25 mouse cellular contexts compared by ENCODE assay signal in genomic region chr13:38387453-38388040, GRCm38 (mm10). TPM values are rescaled to one million over a fixed set of nuclear protein-coding genes. Genes with fewer than 3 reads are reported as not detected.
DNase-seq lines count a peak whose midpoint lies in the region; ATAC-seq and TF ChIP-seq lines count a peak whose summit lies in the region.
"Had no signal": no experiment of that assay in that cellular context is flagged by ENCODE, and none has a peak within 500 bp of the region (broad histone marks: within the 10 kb centered on the region; RNA-seq: fewer than 3 reads in every experiment).

No protein-coding gene starts in this region.

- H3K27me3 ChIP-seq in kidney, adult 2 months (replicated peaks; ENCODE audit: control insufficient read depth, insufficient read depth, low read length), result no peaks in the 10 kb centered on the region
- no peaks in the 10 kb centered on the region for H3K27me3 ChIP-seq in kidney, embryonic 15.5 days
- H3K27me3 ChIP-seq in hindbrain, embryonic 12.5 days, result no peaks in the 10 kb centered on the region
- H3K27me3 ChIP-seq: embryonic facial prominence, embryonic 13.5 days; heart, embryonic 13.5 days; limb, embryonic 15.5 days; megakaryocyte, embryonic 14.5 days; midbrain, embryonic 13.5 days had no signal

- 70% methylated on average over 4 of the region's 4 CpGs for WGBS in kidney, adult 2 months
- 82% methylated on average over 4 of the region's 4 CpGs for WGBS in kidney, embryonic 15.5 days
- 87% methylated on average over 4 of the region's 4 CpGs for WGBS in hindbrain, embryonic 12.5 days

- no peak for TF ChIP-seq POLR2A in kidney, adult 2 months (IDR thresholded peaks at IDR 0.05; ENCODE audit: low read depth, low read length)

- H3K4me2 ChIP-seq in kidney, embryonic 15.5 days, result no peak overlapping the region
- no peak overlapping the region for H3K4me2 ChIP-seq in hindbrain, embryonic 12.5 days (replicated peaks)
- H3K4me2 ChIP-seq: embryonic facial prominence, embryonic 13.5 days; heart, embryonic 13.5 days; limb, embryonic 15.5 days; midbrain, embryonic 13.5 days had no signal

- TF ChIP-seq CTCF in kidney, adult 2 months (conservative IDR thresholded peaks at IDR 0.05; ENCODE audit: insufficient read depth, insufficient read length, low read depth, low read length), result no peak

- H3K4me1 ChIP-seq in kidney, adult 2 months (ENCODE audit: control insufficient read depth, insufficient read depth, low read length), result peaks cover 13% of the 10 kb centered on the region
- H3K4me1 ChIP-seq in kidney, embryonic 15.5 days, result no peaks in the 10 kb centered on the region
- no peaks in the 10 kb centered on the region for H3K4me1 ChIP-seq in hindbrain, embryonic 12.5 days
- H3K4me1 ChIP-seq: embryonic facial prominence, embryonic 13.5 days; forebrain, embryonic 10.5 days; heart, embryonic 13.5 days; hindbrain, embryonic 10.5 days; limb, embryonic 10.5 days; limb, embryonic 15.5 days; megakaryocyte, embryonic 14.5 days; midbrain, embryonic 13.5 days had no signal

- no peak for ATAC-seq in kidney, embryonic 15.5 days (replicated peaks; ENCODE audit: low FRiP score)
- no peak for ATAC-seq in hindbrain, embryonic 12.5 days (ENCODE audit: low FRiP score)
- ATAC-seq: forebrain, embryonic 16.5 days; hindbrain, embryonic 16.5 days; midbrain, embryonic 13.5 days had no signal

- no peak overlapping the region for H3K9ac ChIP-seq in kidney, embryonic 15.5 days
- no peak overlapping the region for H3K9ac ChIP-seq in hindbrain, embryonic 12.5 days
- H3K9ac ChIP-seq: embryonic facial prominence, embryonic 13.5 days; heart, embryonic 13.5 days; limb, embryonic 15.5 days; liver, embryonic 14.5 days; midbrain, embryonic 13.5 days had no signal

- peak; percentile 76 for DNase-seq in kidney, adult 2 months
- DNase-seq in kidney, adult 9 months, result peak; percentile 75
- DNase-seq in kidney, postnatal 36 days, result peak; percentile 30 to 69
- peak; percentile 27 for DNase-seq in lung, postnatal 25 days (ENCODE audit: low spot score)
- DNase-seq in right cerebral cortex, adult 2 months (ENCODE audit: low spot score in 2 of 2), result no peak
- DNase-seq: adrenal gland, postnatal 14 days; cerebellum, adult 11-12 months; cerebellum, postnatal 10 days; heart, adult 2 months; heart, postnatal 10 days; layer of hippocampus, adult 9-11 months; right cerebral cortex, postnatal 14 days had no signal

- no peak overlapping the region for H3K4me3 ChIP-seq in kidney, adult 2 months (ENCODE audit: insufficient read depth, low read depth, low read length)
- H3K4me3 ChIP-seq in kidney, embryonic 15.5 days (replicated peaks), result no peak overlapping the region
- no peak overlapping the region for H3K4me3 ChIP-seq in hindbrain, embryonic 12.5 days
- H3K4me3 ChIP-seq: embryonic facial prominence, embryonic 13.5 days; forebrain, embryonic 10.5 days; heart, adult 2 months; heart, embryonic 13.5 days; hindbrain, embryonic 10.5 days; limb, embryonic 10.5 days; limb, embryonic 15.5 days; megakaryocyte, embryonic 14.5 days; midbrain, embryonic 13.5 days had no signal

- H3K27ac ChIP-seq in kidney, adult 2 months (ENCODE audit: insufficient read depth, low read depth, low read length), result peak overlapping the region; percentile 72
- no peak overlapping the region for H3K27ac ChIP-seq in kidney, embryonic 15.5 days
- no peak overlapping the region for H3K27ac ChIP-seq in hindbrain, embryonic 12.5 days
- H3K27ac ChIP-seq: embryonic facial prominence, embryonic 13.5 days; forebrain, embryonic 10.5 days; heart, adult 2 months; heart, embryonic 13.5 days; hindbrain, embryonic 10.5 days; limb, embryonic 10.5 days; limb, embryonic 15.5 days; liver, embryonic 14.5 days; midbrain, embryonic 13.5 days had no signal

- H3K36me3 ChIP-seq in kidney, adult 2 months (ENCODE audit: control insufficient read depth, insufficient read depth, low read length), result no peaks in the 10 kb centered on the region
- H3K36me3 ChIP-seq in kidney, embryonic 15.5 days, result no peaks in the 10 kb centered on the region
- H3K36me3 ChIP-seq in hindbrain, embryonic 12.5 days, result no peaks in the 10 kb centered on the region
- H3K36me3 ChIP-seq: embryonic facial prominence, embryonic 13.5 days; forebrain, embryonic 10.5 days; heart, embryonic 13.5 days; hindbrain, embryonic 10.5 days; limb, embryonic 10.5 days; limb, embryonic 15.5 days; midbrain, embryonic 13.5 days had no signal

- H3K9me3 ChIP-seq in kidney, embryonic 15.5 days (replicated peaks), result no peaks in the 10 kb centered on the region
- no peaks in the 10 kb centered on the region for H3K9me3 ChIP-seq in hindbrain, embryonic 12.5 days (replicated peaks)
- H3K9me3 ChIP-seq: embryonic facial prominence, embryonic 13.5 days; forebrain, embryonic 10.5 days; heart, embryonic 13.5 days; hindbrain, embryonic 10.5 days; limb, embryonic 10.5 days; limb, embryonic 15.5 days; midbrain, embryonic 13.5 days had no signal

RNA-seq across cellular contexts. Expression of gene Bmp6, which starts 42.6 kb away (rescaled TPM):
- 63.5 and 67.0 TPM in 2 replicates for polyA plus RNA-seq in kidney, adult 2 months (2012; rRNA removed)
- polyA plus RNA-seq in kidney, embryonic 15.5 days (2015; fragmentation: Nextera tagmentation; extraction: Ambion mirVana), result 1.7 and 2.5 TPM in 2 replicates
- 4.6 and 5.0 TPM in 2 replicates for polyA plus RNA-seq in hindbrain, embryonic 12.5 days (2016; fragmentation: Nextera tagmentation; extraction: Ambion mirVana)

Comparison
In these comparisons a context has a peak if more than half of its experiments do, and no peak if none do; other contexts are left out.
1. RNA of gene Bmp6, which starts 42.6 kb away (polyA plus RNA-seq): 63.5 to 67.0 TPM in kidney, adult 2 months; 4.6 to 5.0 TPM in hindbrain, embryonic 12.5 days and 1.7 to 2.5 TPM in kidney, embryonic 15.5 days; every median in the first group is over 10 times any median in the second.
2. DNase-seq: peak in kidney, adult 2 months (single experiment), kidney, adult 9 months (single experiment), kidney, postnatal 36 days (2 of 2) and lung, postnatal 25 days (single experiment); none in right cerebral cortex, adult 2 months (0 of 2).